Comparison of ENCODE assay signal across 23 mouse cellular contexts in genomic region chr4:135891539-135891938, GRCm38 (mm10). TPM values are rescaled to one million over a fixed set of nuclear protein-coding genes. Genes with fewer than 3 reads are reported as not detected.
DNase-seq lines count a peak whose midpoint lies in the region; ATAC-seq and TF ChIP-seq lines count a peak whose summit lies in the region.
"Had no signal": no experiment of that assay in that cellular context is flagged by ENCODE, and none has a peak within 500 bp of the region (broad histone marks: within the 10 kb centered on the region; RNA-seq: fewer than 3 reads in every experiment).

No protein-coding gene starts in this region.

- no peaks in the 10 kb centered on the region; the same call in 1 of the 2 replicates for H3K79me2 ChIP-seq in MEL (ENCODE audit: control insufficient read depth, insufficient read depth, low read length, poor library complexity)

- TF ChIP-seq EP300 in MEL (IDR thresholded peaks at IDR 0.05; ENCODE audit: low read depth in 1 of 2, low read length in 2 of 2), result peak; percentile 96

- H3K4me2 ChIP-seq in limb, embryonic 12.5 days, result no peak overlapping the region
- H3K4me2 ChIP-seq in hindbrain, embryonic 13.5 days, result no peak overlapping the region
- H3K4me2 ChIP-seq: forebrain, embryonic 13.5 days; heart, embryonic 11.5 days; heart, embryonic 15.5 days had no signal

- TF ChIP-seq POLR2A in MEL (IDR thresholded peaks at IDR 0.05; ENCODE audit: control insufficient read depth in 1 of 2, insufficient read depth in 1 of 2, low read depth in 1 of 2, low read length in 2 of 2, poor library complexity in 1 of 2), result no peak

- no peak; a peak in 1 of 6 replicates for TF ChIP-seq CTCF in MEL (IDR thresholded peaks at IDR 0.05 in 2 of 3, conservative IDR thresholded peaks at IDR 0.05 in 1 of 3; ENCODE audit: control insufficient read depth in 1 of 3, insufficient read depth in 1 of 3, low read depth in 2 of 3, low read length in 3 of 3, poor library complexity in 1 of 3, severe bottlenecking in 1 of 3)

- ATAC-seq in limb, embryonic 12.5 days (ENCODE audit: insufficient number of reproducible peaks, insufficient read depth, low FRiP score, low TSS enrichment, low read depth), result no peak
- peak; percentile 61 for ATAC-seq in granulocyte monocyte progenitor cell, adult 5-6 weeks (replicated peaks; ENCODE audit: poor library complexity, severe bottlenecking)
- no peak for ATAC-seq in hindbrain, embryonic 13.5 days (ENCODE audit: low FRiP score)
- ATAC-seq: forebrain, embryonic 13.5 days; forebrain, postnatal 0 days; hindbrain, embryonic 16.5 days had no signal

- TF ChIP-seq RAD21 in MEL (IDR thresholded peaks at IDR 0.05; ENCODE audit: low read depth, low read length), result no peak

- no peaks in the 10 kb centered on the region for H3K36me3 ChIP-seq in limb, embryonic 12.5 days
- H3K36me3 ChIP-seq in limb, embryonic 10.5 days, result no peaks in the 10 kb centered on the region
- peaks cover 0 to 25% of the 10 kb centered on the region in 2 experiments; a peak in 2 of 4 replicates for H3K36me3 ChIP-seq in MEL (ENCODE audit: control insufficient read depth in 1 of 2, insufficient read depth in 2 of 2, low read length in 2 of 2)
- no peaks in the 10 kb centered on the region; the same call in 1 of the 2 replicates for H3K36me3 ChIP-seq in splenic B cell, adult 2 months (ENCODE audit: control insufficient read depth, insufficient read depth, low read length, poor library complexity, severe bottlenecking)
- H3K36me3 ChIP-seq in hindbrain, embryonic 13.5 days, result no peaks in the 10 kb centered on the region
- H3K36me3 ChIP-seq: embryonic facial prominence, embryonic 10.5 days; heart, embryonic 15.5 days; hindbrain, embryonic 10.5 days had no signal

- 0 out of 2 replicates have a peak overlapping the region, but pooled peaks have one; percentile 12 for H3K9ac ChIP-seq in limb, embryonic 12.5 days (replicated peaks)
- no peak overlapping the region for H3K9ac ChIP-seq in MEL (ENCODE audit: control insufficient read depth, low read depth, low read length, poor library complexity, severe bottlenecking)
- no peak overlapping the region for H3K9ac ChIP-seq in hindbrain, embryonic 13.5 days
- H3K9ac ChIP-seq: forebrain, embryonic 13.5 days; forebrain, postnatal 0 days; heart, embryonic 15.5 days had no signal

- H3K27ac ChIP-seq in limb, embryonic 12.5 days, result no peak overlapping the region
- H3K27ac ChIP-seq in limb, embryonic 10.5 days, result no peak overlapping the region
- H3K27ac ChIP-seq in MEL (ENCODE audit: control insufficient read depth, low read depth, low read length), result no peak overlapping the region
- no peak overlapping the region for H3K27ac ChIP-seq in hindbrain, embryonic 13.5 days
- H3K27ac ChIP-seq: embryonic facial prominence, embryonic 10.5 days; forebrain, embryonic 13.5 days; heart, adult 2 months; heart, embryonic 15.5 days; hindbrain, embryonic 10.5 days had no signal

- peaks cover 9% of the 10 kb centered on the region; the same call in 1 of the 2 replicates for H3K27me3 ChIP-seq in limb, embryonic 12.5 days
- no peaks in the 10 kb centered on the region for H3K27me3 ChIP-seq in limb, embryonic 10.5 days (ENCODE audit: low read depth, poor library complexity, severe bottlenecking)
- no peaks in the 10 kb centered on the region for H3K27me3 ChIP-seq in MEL (ENCODE audit: control insufficient read depth in 1 of 2, insufficient read depth in 2 of 2, low read length in 2 of 2)
- H3K27me3 ChIP-seq in splenic B cell, adult 2 months (ENCODE audit: control insufficient read depth, insufficient read depth, low read length, poor library complexity, severe bottlenecking), result no peaks in the 10 kb centered on the region
- no peaks in the 10 kb centered on the region for H3K27me3 ChIP-seq in hindbrain, embryonic 13.5 days
- H3K27me3 ChIP-seq: CH12.LX; forebrain, embryonic 13.5 days; heart, embryonic 15.5 days had no signal

- no peak overlapping the region for H3K4me3 ChIP-seq in limb, embryonic 12.5 days (replicated peaks)
- H3K4me3 ChIP-seq in limb, embryonic 10.5 days, result no peak overlapping the region
- H3K4me3 ChIP-seq in MEL (ENCODE audit: control insufficient read depth in 1 of 2, insufficient read depth in 1 of 2, low read depth in 2 of 2, low read length in 2 of 2), result no peak overlapping the region
- H3K4me3 ChIP-seq in hindbrain, embryonic 13.5 days, result no peak overlapping the region
- H3K4me3 ChIP-seq: embryonic facial prominence, embryonic 10.5 days; forebrain, embryonic 13.5 days; heart, adult 2 months; heart, embryonic 15.5 days; hindbrain, embryonic 10.5 days had no signal

- H3K9me3 ChIP-seq in limb, embryonic 12.5 days, result no peaks in the 10 kb centered on the region
- H3K9me3 ChIP-seq in limb, embryonic 10.5 days (replicated peaks), result 0 out of 2 replicates have a peak, but pooled peaks cover 2% of the 10 kb centered on the region
- H3K9me3 ChIP-seq in MEL (replicated peaks; ENCODE audit: insufficient read depth, low read length), result no peaks in the 10 kb centered on the region
- no peaks in the 10 kb centered on the region for H3K9me3 ChIP-seq in hindbrain, embryonic 13.5 days
- H3K9me3 ChIP-seq: embryonic facial prominence, embryonic 10.5 days; forebrain, embryonic 13.5 days; heart, embryonic 15.5 days; hindbrain, embryonic 10.5 days had no signal

- H3K4me1 ChIP-seq in limb, embryonic 12.5 days (replicated peaks), result peaks cover 7% of the 10 kb centered on the region
- peaks cover 11% of the 10 kb centered on the region for H3K4me1 ChIP-seq in limb, embryonic 10.5 days
- H3K4me1 ChIP-seq in MEL (ENCODE audit: control insufficient read depth in 1 of 2, insufficient read depth in 2 of 2, low read length in 2 of 2), result peaks cover 8 to 45% of the 10 kb centered on the region in 2 experiments
- H3K4me1 ChIP-seq in hindbrain, embryonic 13.5 days (replicated peaks), result no peaks in the 10 kb centered on the region
- H3K4me1 ChIP-seq: embryonic facial prominence, embryonic 10.5 days; forebrain, embryonic 13.5 days had no signal

- WGBS in limb, embryonic 12.5 days, result 93% methylated on average over 2 of the region's 2 CpGs
- WGBS in limb, embryonic 10.5 days, result 82% methylated on average over 2 of the region's 2 CpGs
- whole genome bisulfite sequencing in hindbrain, embryonic 13.5 days, result 88% methylated on average over 2 of the region's 2 CpGs

- no peak for DNase-seq in limb, embryonic 10.5 days (ENCODE audit: low spot score)
- peak; percentile 96 for DNase-seq in MEL (ENCODE audit: low read depth, low spot score)
- peak; percentile 50 for DNase-seq in splenic B cell, adult 2 months (ENCODE audit: low read depth, low spot score)
- no peak for DNase-seq in frontal cortex, postnatal 14 days (ENCODE audit: low spot score in 2 of 2)
- DNase-seq: adrenal gland, adult 8-10 months; adrenal gland, postnatal 36 days; cerebellum, adult 11 months; cerebellum, adult 9-10 months; cerebellum, postnatal 25 days; forebrain, postnatal 0 days; gastrocnemius, postnatal 36 days; heart, adult 2 months; heart, postnatal 14 days had no signal

RNA-seq across cellular contexts. Expression of gene Cnr2, which starts 3.7 kb away (rescaled TPM):
- polyA plus RNA-seq in limb, embryonic 12.5 days (2016; fragmentation: Nextera tagmentation; extraction: Ambion mirVana), result 0.22 and 0.45 TPM in 2 replicates
- polyA plus RNA-seq in limb, embryonic 10.5 days (2016; fragmentation: Nextera tagmentation; extraction: Ambion mirVana), result 0.38 and 0.53 TPM in 2 replicates
- 9.8 and 10.2 TPM in 2 replicates for total RNA-seq in MEL (2012; rRNA removed)
- polyA plus RNA-seq in MEL (2012; ENCODE audit: insufficient read depth in 1 of 2, insufficient read length in 2 of 2, low read depth in 1 of 2, low replicate concordance in 2 of 2, missing spikeins in 1 of 2), result 1 to 10 TPM in 1 of 2 experiments, not detected in 1; 6.8 TPM
- total RNA-seq in granulocyte monocyte progenitor cell, adult 5-6 weeks (2014; fragmentation: Nextera tagmentation), result 4.5 and 6.0 TPM in 2 replicates
- total RNA-seq in granulocyte monocyte progenitor cell, adult 5-6 weeks (2017), result 4.0 and 5.1 TPM in 2 replicates
- 0.13 and 0.17 TPM in 2 replicates for polyA plus RNA-seq in hindbrain, embryonic 13.5 days (2015; fragmentation: Nextera tagmentation; extraction: Ambion mirVana)

RNA-seq across cellular contexts. Expression of gene Pnrc2, which starts 17.9 kb away (rescaled TPM):
- 209 and 220 TPM in 2 replicates for polyA plus RNA-seq in limb, embryonic 12.5 days (2016; fragmentation: Nextera tagmentation; extraction: Ambion mirVana)
- polyA plus RNA-seq in limb, embryonic 10.5 days (2016; fragmentation: Nextera tagmentation; extraction: Ambion mirVana), result 177 and 208 TPM in 2 replicates
- total RNA-seq in MEL (2012; rRNA removed), result 49.8 and 50.7 TPM in 2 replicates
- polyA plus RNA-seq in MEL (2012; ENCODE audit: insufficient read depth in 1 of 2, insufficient read length in 2 of 2, low read depth in 1 of 2, low replicate concordance in 2 of 2, missing spikeins in 1 of 2), result 10 to 100 TPM; 48.0 to 76.3 TPM
- 65.4 and 67.9 TPM in 2 replicates for total RNA-seq in granulocyte monocyte progenitor cell, adult 5-6 weeks (2014; fragmentation: Nextera tagmentation)
- total RNA-seq in granulocyte monocyte progenitor cell, adult 5-6 weeks (2017), result 159 and 192 TPM in 2 replicates
- 109 and 112 TPM in 2 replicates for polyA plus RNA-seq in hindbrain, embryonic 13.5 days (2015; fragmentation: Nextera tagmentation; extraction: Ambion mirVana)

RNA-seq across cellular contexts. Expression of gene Fuca1, which starts 29.0 kb away (rescaled TPM):
- 47.0 and 51.0 TPM in 2 replicates for polyA plus RNA-seq in limb, embryonic 12.5 days (2016; fragmentation: Nextera tagmentation; extraction: Ambion mirVana)
- polyA plus RNA-seq in limb, embryonic 10.5 days (2016; fragmentation: Nextera tagmentation; extraction: Ambion mirVana), result 42.5 and 52.3 TPM in 2 replicates
- total RNA-seq in MEL (2012; rRNA removed), result 26.8 and 33.7 TPM in 2 replicates
- 10 to 100 TPM in 1 of 2 experiments, not detected in 1; 48.6 TPM for polyA plus RNA-seq in MEL (2012; ENCODE audit: insufficient read depth in 1 of 2, insufficient read length in 2 of 2, low read depth in 1 of 2, low replicate concordance in 2 of 2, missing spikeins in 1 of 2)
- total RNA-seq in granulocyte monocyte progenitor cell, adult 5-6 weeks (2014; fragmentation: Nextera tagmentation), result 62.1 and 116 TPM in 2 replicates
- 68.2 and 68.6 TPM in 2 replicates for total RNA-seq in granulocyte monocyte progenitor cell, adult 5-6 weeks (2017)
- polyA plus RNA-seq in hindbrain, embryonic 13.5 days (2015; fragmentation: Nextera tagmentation; extraction: Ambion mirVana), result 55.8 and 60.9 TPM in 2 replicates

RNA-seq across cellular contexts. Expression of gene Srsf10, which starts 36.0 kb away (rescaled TPM):
- polyA plus RNA-seq in limb, embryonic 12.5 days (2016; fragmentation: Nextera tagmentation; extraction: Ambion mirVana), result 392 and 402 TPM in 2 replicates
- polyA plus RNA-seq in limb, embryonic 10.5 days (2016; fragmentation: Nextera tagmentation; extraction: Ambion mirVana), result 328 and 383 TPM in 2 replicates
- 129 and 142 TPM in 2 replicates for total RNA-seq in MEL (2012; rRNA removed)
- 100 to 1,000 TPM; 222 to 361 TPM for polyA plus RNA-seq in MEL (2012; ENCODE audit: insufficient read depth in 1 of 2, insufficient read length in 2 of 2, low read depth in 1 of 2, low replicate concordance in 2 of 2, missing spikeins in 1 of 2)
- 140 TPM in 2 replicates for total RNA-seq in granulocyte monocyte progenitor cell, adult 5-6 weeks (2014; fragmentation: Nextera tagmentation)
- total RNA-seq in granulocyte monocyte progenitor cell, adult 5-6 weeks (2017), result 191 and 201 TPM in 2 replicates
- 228 and 241 TPM in 2 replicates for polyA plus RNA-seq in hindbrain, embryonic 13.5 days (2015; fragmentation: Nextera tagmentation; extraction: Ambion mirVana)

RNA-seq across cellular contexts. Expression of gene Hmgcl, which starts 54.7 kb away (rescaled TPM):
- polyA plus RNA-seq in limb, embryonic 12.5 days (2016; fragmentation: Nextera tagmentation; extraction: Ambion mirVana), result 78.5 and 81.5 TPM in 2 replicates
- polyA plus RNA-seq in limb, embryonic 10.5 days (2016; fragmentation: Nextera tagmentation; extraction: Ambion mirVana), result 68.4 and 78.9 TPM in 2 replicates
- 48.5 and 48.7 TPM in 2 replicates for total RNA-seq in MEL (2012; rRNA removed)
- 10 to 100 TPM in 1 of 2 experiments, not detected in 1; 66.5 TPM for polyA plus RNA-seq in MEL (2012; ENCODE audit: insufficient read depth in 1 of 2, insufficient read length in 2 of 2, low read depth in 1 of 2, low replicate concordance in 2 of 2, missing spikeins in 1 of 2)
- 51.5 and 61.2 TPM in 2 replicates for total RNA-seq in granulocyte monocyte progenitor cell, adult 5-6 weeks (2014; fragmentation: Nextera tagmentation)
- total RNA-seq in granulocyte monocyte progenitor cell, adult 5-6 weeks (2017), result 36.6 and 40.8 TPM in 2 replicates
- polyA plus RNA-seq in hindbrain, embryonic 13.5 days (2015; fragmentation: Nextera tagmentation; extraction: Ambion mirVana), result 52.9 and 56.5 TPM in 2 replicates

Comparison
In these comparisons a context has a peak if more than half of its experiments do, and no peak if none do; other contexts are left out.
1. DNase-seq: peak in MEL (single experiment) and splenic B cell, adult 2 months (single experiment); none in limb, embryonic 10.5 days (single experiment) and frontal cortex, postnatal 14 days (0 of 2).